ENCODE assay signal across 20 mouse cellular contexts in the genomic region with DNA sequence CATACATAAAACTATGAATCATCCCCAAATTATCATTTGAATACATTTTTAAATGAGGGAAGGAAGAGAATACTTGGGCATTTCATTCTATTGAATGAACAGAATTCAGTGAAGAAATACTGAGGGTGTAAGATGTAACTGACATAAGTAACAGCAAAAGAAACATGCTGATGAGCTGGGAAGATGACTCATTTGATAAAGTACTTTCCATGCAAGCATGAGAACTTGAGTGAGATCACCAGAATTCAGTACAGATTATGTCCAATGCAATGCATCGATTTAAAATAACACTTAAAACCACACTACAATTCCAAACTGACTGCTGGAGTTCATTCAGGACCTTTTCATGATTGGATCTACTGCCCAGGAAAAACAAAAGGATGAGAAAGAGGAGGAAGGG.
DNase-seq lines count a peak whose midpoint lies in the region.
"Had no signal": no experiment of that assay in that cellular context is flagged by ENCODE, and none has a peak within 500 bp of the region (broad histone marks: within the 10 kb centered on the region; RNA-seq: fewer than 3 reads in every experiment).

No protein-coding gene starts in this region.

- DNase-seq in 3T3-L1 (ENCODE audit: low read depth, low spot score) (peak; percentile 70), NIH3T3 (ENCODE audit: low read depth) (peak; percentile 51)
- DNase-seq in brain, adult 2 months (ENCODE audit: low read depth, low spot score): peak; percentile 4
- DNase-seq in adrenal gland, postnatal 4 days (ENCODE audit: low spot score in 2 of 2): no peak
- DNase-seq in gastrocnemius, adult 8-10 months (ENCODE audit: low spot score in 2 of 2): no peak
- DNase-seq in embryo, embryonic 11 days: no peak
- DNase-seq: adrenal gland, adult 2 months; adrenal gland, adult 8-10 months; adrenal gland, postnatal 10 days; adrenal gland, postnatal 14 days; adrenal gland, postnatal 25 days; adrenal gland, postnatal 36 days; B cell, adult 2 months; cerebellum, adult 11 months; cerebellum, adult 11-12 months; cerebellum, adult 18-20 months; cerebellum, adult 2 months; cerebellum, adult 8-10 months; cerebellum, adult 9-10 months; cerebellum, adult 9-11 months had no signal

Comparison
In these comparisons a context has a peak if more than half of its experiments do, and no peak if none do; other contexts are left out.
1. DNase-seq: peak in 3T3-L1 (single experiment), NIH3T3 (single experiment) and brain, adult 2 months (single experiment); none in adrenal gland, postnatal 4 days (0 of 2), gastrocnemius, adult 8-10 months (0 of 2) and embryo, embryonic 11 days (single experiment).